ENCODE assay signal across 9 mouse cellular contexts in genomic region chr7:30635752-30636151, GRCm38 (mm10). TPM values are rescaled to one million over a fixed set of nuclear protein-coding genes. Genes with fewer than 3 reads are reported as not detected.
DNase-seq lines count a peak whose midpoint lies in the region; ATAC-seq lines count a peak whose summit lies in the region.
"Had no signal": no experiment of that assay in that cellular context is flagged by ENCODE, and none has a peak within 500 bp of the region (broad histone marks: within the 10 kb centered on the region; RNA-seq: fewer than 3 reads in every experiment).

Etv2 (minus strand) TSS chr7:30635852.

- H3K9ac ChIP-seq in liver, embryonic 11.5 days (ENCODE audit: low read depth, low read length) = 0 out of 2 replicates have a peak within 1 kb of the TSS, but pooled peaks have one; percentile 5
- peak within 1 kb of the TSS; percentile 3; the same call in 1 of the 2 replicates for H3K9ac ChIP-seq in forebrain, embryonic 12.5 days
- 0 out of 2 replicates have a peak within 1 kb of the TSS, but pooled peaks have one; percentile 31 for H3K9ac ChIP-seq in limb, embryonic 12.5 days (replicated peaks)
- no peak within 1 kb of the TSS for H3K9ac ChIP-seq in neural tube, embryonic 14.5 days (replicated peaks; ENCODE audit: low read depth, low read length)

- H3K27me3 ChIP-seq in liver, embryonic 11.5 days (replicated peaks; ENCODE audit: control insufficient read depth, insufficient read depth, low read length) = peaks cover 42% of the 10 kb centered on the region
- H3K27me3 ChIP-seq in forebrain, embryonic 12.5 days = peaks cover 75% of the 10 kb centered on the region
- H3K27me3 ChIP-seq in limb, embryonic 12.5 days = peaks cover 54% of the 10 kb centered on the region
- H3K27me3 ChIP-seq in neural tube, embryonic 14.5 days (ENCODE audit: control insufficient read depth, insufficient read depth, low read length) = peaks cover 28% of the 10 kb centered on the region

- H3K4me1 ChIP-seq in liver, embryonic 11.5 days (replicated peaks; ENCODE audit: control insufficient read depth, insufficient read depth, low read length) = peaks cover 21% of the 10 kb centered on the region; the same call in 1 of the 2 replicates
- H3K4me1 ChIP-seq in forebrain, embryonic 12.5 days = peaks cover 10% of the 10 kb centered on the region; the same call in 1 of the 2 replicates
- H3K4me1 ChIP-seq in limb, embryonic 12.5 days (replicated peaks) = peaks cover 24% of the 10 kb centered on the region
- no peaks in the 10 kb centered on the region for H3K4me1 ChIP-seq in neural tube, embryonic 14.5 days (ENCODE audit: control insufficient read depth, insufficient read depth, low read length)

- H3K4me3 ChIP-seq in liver, embryonic 11.5 days (ENCODE audit: low read depth, low read length) = peak within 1 kb of the TSS; percentile 38
- H3K4me3 ChIP-seq in forebrain, embryonic 12.5 days (replicated peaks) = peak within 1 kb of the TSS; percentile 10; the same call in 1 of the 2 replicates
- H3K4me3 ChIP-seq in limb, embryonic 12.5 days (replicated peaks) = peak within 1 kb of the TSS; percentile 29
- H3K4me3 ChIP-seq in neural tube, embryonic 14.5 days (ENCODE audit: low read depth, low read length) = 0 out of 2 replicates have a peak within 1 kb of the TSS, but pooled peaks have one; percentile 13

- H3K36me3 ChIP-seq in liver, embryonic 11.5 days (ENCODE audit: control insufficient read depth, insufficient read depth, low read length) = peaks cover 3% of the 10 kb centered on the region; the same call in 1 of the 2 replicates
- H3K36me3 ChIP-seq in forebrain, embryonic 12.5 days (replicated peaks) = peaks cover 10% of the 10 kb centered on the region
- H3K36me3 ChIP-seq in limb, embryonic 12.5 days = peaks cover 9% of the 10 kb centered on the region
- no peaks in the 10 kb centered on the region for H3K36me3 ChIP-seq in neural tube, embryonic 14.5 days (ENCODE audit: control insufficient read depth, insufficient read depth, low read length)

- H3K27ac ChIP-seq in liver, embryonic 11.5 days (ENCODE audit: low read depth, low read length) = no peak within 1 kb of the TSS
- H3K27ac ChIP-seq in forebrain, embryonic 12.5 days = no peak within 1 kb of the TSS
- H3K27ac ChIP-seq in limb, embryonic 12.5 days = no peak within 1 kb of the TSS
- no peak within 1 kb of the TSS for H3K27ac ChIP-seq in neural tube, embryonic 14.5 days (ENCODE audit: low read depth, low read length)

- WGBS in liver, embryonic 11.5 days = 5% methylated on average over 5 of the region's 5 CpGs
- WGBS in forebrain, embryonic 12.5 days = 5% methylated on average over 5 of the region's 5 CpGs
- WGBS in limb, embryonic 12.5 days = 5% methylated on average over 5 of the region's 5 CpGs
- 3% methylated on average over 5 of the region's 5 CpGs for WGBS in neural tube, embryonic 14.5 days

- no peak for ATAC-seq in liver, embryonic 11.5 days (replicated peaks; ENCODE audit: low FRiP score)
- ATAC-seq in forebrain, embryonic 12.5 days (ENCODE audit: low FRiP score) = no peak
- no peak for ATAC-seq in limb, embryonic 12.5 days (ENCODE audit: insufficient number of reproducible peaks, insufficient read depth, low FRiP score, low TSS enrichment, low read depth)
- ATAC-seq in neural tube, embryonic 14.5 days (ENCODE audit: low read depth) = no peak

- peak within 1 kb of the TSS; percentile 68 for H3K4me2 ChIP-seq in liver, embryonic 11.5 days
- H3K4me2 ChIP-seq in forebrain, embryonic 12.5 days = peak within 1 kb of the TSS; percentile 36
- peak within 1 kb of the TSS; percentile 45 for H3K4me2 ChIP-seq in limb, embryonic 12.5 days
- peak within 1 kb of the TSS; percentile 16; the same call in 1 of the 2 replicates for H3K4me2 ChIP-seq in neural tube, embryonic 14.5 days (ENCODE audit: low read depth, low read length)

- H3K9me3 ChIP-seq in liver, embryonic 11.5 days (ENCODE audit: control insufficient read depth, low read length) = no peaks in the 10 kb centered on the region
- no peaks in the 10 kb centered on the region for H3K9me3 ChIP-seq in forebrain, embryonic 12.5 days
- no peaks in the 10 kb centered on the region for H3K9me3 ChIP-seq in limb, embryonic 12.5 days
- H3K9me3 ChIP-seq in neural tube, embryonic 14.5 days (ENCODE audit: control insufficient read depth, low read length) = no peaks in the 10 kb centered on the region

- no peak for DNase-seq in liver, embryonic 11.5 days (ENCODE audit: low spot score)
- no peak for DNase-seq in liver
- no peak for DNase-seq in thymus, postnatal 0 days (ENCODE audit: low spot score)
- DNase-seq in layer of hippocampus, adult 18-20 months (ENCODE audit: low spot score in 2 of 2) = no peak
- DNase-seq in cerebellum, adult 9-11 months = no peak

RNA-seq across cellular contexts. Expression of gene Etv2, which starts in this region (rescaled TPM):
- polyA plus RNA-seq in liver, embryonic 11.5 days (2014; fragmentation: Nextera tagmentation; extraction: Ambion mirVana) = 0.16 and 0.17 TPM in 2 replicates
- polyA plus RNA-seq in forebrain, embryonic 12.5 days (2016; fragmentation: Nextera tagmentation; extraction: Ambion mirVana) = not detected in 2 replicates
- polyA plus RNA-seq in limb, embryonic 12.5 days (2016; fragmentation: Nextera tagmentation; extraction: Ambion mirVana) = not detected in 2 replicates
- polyA plus RNA-seq in neural tube, embryonic 14.5 days (2014; fragmentation: Nextera tagmentation; extraction: Ambion mirVana) = not detected in 2 replicates
- not detected in 2 replicates for polyA plus RNA-seq in thymus, postnatal 0 days (2015; fragmentation: Nextera tagmentation; extraction: Ambion mirVana)
- not detected for total RNA-seq in layer of hippocampus, adult 18-20 months (2021)
- polyA plus RNA-seq: large intestine, adult 2 months had no signal

Comparison
In these comparisons a context has a peak if more than half of its experiments do, and no peak if none do; other contexts are left out.
1. H3K4me2 ChIP-seq: peak in every context shown above with its lines; median percentile 68 in liver, embryonic 11.5 days; 45 in limb, embryonic 12.5 days; 36 in forebrain, embryonic 12.5 days; 16 in neural tube, embryonic 14.5 days.